Mouse (Mus musculus) frontal cortex, postnatal 14 days (tissue): ENCODE data around the gene Hyou1.
A peak's percentile ranks its signal among the peaks of the same experiment; 100 is the strongest.
"Not testable (repeated sequence)": the region's sequence is repeated elsewhere in the genome, so short reads cannot be mapped to it uniquely, and the experiment has no call there.

Experiments
- DNase-seq, 2 experiments: peaks; one replicate each; pipeline ENCODE4 v3.0.0; 2022; ENCODE audit warnings: low spot score in 2 of 2

Hyou1 gene

DNA sequence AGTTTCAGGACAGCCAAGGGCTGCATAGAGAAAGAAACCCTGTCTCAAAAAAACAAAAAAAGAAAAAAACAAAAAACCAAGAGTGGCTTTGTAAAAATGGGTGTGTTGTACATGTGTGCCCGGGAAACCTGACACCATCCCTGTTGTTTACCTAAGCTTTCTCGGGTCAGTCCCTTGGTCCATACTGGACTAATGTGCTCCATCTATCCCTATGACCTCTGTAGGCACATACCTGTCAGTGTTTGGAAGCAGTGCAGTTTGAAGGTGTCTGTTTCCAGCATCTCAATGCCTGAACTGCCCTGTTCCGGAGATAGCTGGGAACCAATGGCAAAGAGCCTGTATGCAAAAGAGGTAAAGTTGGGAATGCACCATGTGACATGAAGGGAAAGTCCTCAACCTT lies 25.7 kb downstream of the Hyou1 start:
- no peak for DNase-seq

DNA sequence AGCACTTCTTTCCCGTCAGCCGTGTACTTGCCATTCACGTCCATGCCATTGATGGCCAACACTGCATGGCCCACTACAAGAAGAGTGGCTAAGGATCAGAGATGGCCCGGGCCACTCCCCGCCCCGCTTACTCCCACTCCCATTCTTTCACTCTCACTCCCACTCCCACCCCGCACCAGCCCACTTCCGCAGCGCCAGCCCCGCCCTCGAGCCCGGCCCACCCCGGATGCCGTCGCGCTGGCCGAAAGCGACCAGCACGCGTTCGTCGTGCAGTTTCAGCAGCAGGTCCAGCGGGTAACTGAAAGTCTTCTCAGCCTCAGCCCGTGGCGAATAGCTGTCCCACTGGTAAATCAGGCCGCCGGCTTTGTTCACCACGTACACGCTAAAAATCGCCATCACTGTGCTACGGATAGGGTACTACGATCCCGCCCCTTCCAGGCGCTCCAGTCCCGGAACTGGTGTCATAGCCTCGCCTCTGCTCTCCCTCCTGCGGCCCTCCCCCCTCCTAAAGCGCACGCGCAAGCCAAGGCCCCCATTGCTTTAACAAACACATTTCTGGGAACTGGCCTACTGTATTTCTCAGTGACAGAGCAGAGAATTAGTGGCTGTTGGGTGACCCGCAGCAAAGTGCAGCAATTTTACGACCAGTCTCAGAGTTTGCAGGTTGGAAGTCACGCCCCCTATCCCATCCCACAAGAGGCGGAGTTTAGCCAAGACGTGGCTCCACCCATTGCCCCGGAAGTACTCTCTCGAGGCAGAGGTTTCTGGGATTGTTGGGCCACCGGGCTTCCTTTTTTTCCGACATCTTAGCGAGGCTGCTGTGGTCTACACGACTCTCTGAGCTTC lies 27.8 kb downstream of the Hyou1 start, which contains the start of the genes Rps25 and Trappc4:
Gene Rps25, plus strand, starts transcription at position 234 of the 846 bp plus-strand sequence.
Gene Trappc4, minus strand, starts transcription at position 695 of the 846 bp plus-strand sequence.
- DNase-seq: peak; percentile 88 to 89

DNA sequence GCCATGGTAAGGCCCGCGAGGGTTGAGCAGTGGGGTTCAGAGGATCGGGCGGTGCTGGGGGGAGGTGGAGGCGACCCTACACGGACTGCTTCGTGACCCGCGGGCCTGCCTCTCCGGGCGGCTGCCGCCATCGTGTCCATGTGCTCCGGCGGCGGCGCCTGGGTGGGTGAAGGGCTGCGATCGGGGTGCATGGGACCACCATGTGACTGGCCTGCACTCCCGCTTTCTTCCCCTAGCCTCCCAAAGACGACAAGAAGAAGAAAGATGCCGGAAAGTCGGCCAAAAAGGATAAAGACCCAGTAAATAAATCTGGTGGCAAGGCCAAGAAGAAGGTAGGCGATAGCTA lies 28.4 kb downstream of the Hyou1 start:
- no peak for DNase-seq

DNA sequence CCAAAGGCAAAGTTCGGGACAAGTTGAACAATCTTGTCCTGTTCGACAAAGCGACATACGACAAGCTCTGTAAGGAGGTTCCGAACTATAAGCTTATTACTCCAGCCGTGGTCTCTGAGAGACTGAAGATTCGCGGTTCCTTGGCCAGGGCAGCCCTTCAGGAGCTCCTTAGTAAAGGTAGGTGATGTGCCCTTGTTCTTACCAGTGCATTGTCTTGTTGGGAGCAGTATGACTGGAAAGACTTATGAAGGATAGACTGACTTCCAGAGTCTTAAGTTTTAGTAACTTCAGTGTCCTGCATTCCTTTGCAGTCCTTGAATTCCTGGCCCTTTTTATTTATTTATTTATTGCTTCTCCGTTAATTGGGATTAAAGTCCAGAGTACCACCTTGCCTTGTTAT lies 29.4 kb downstream of the Hyou1 start:
- DNase-seq: not testable (repeated sequence)

DNA sequence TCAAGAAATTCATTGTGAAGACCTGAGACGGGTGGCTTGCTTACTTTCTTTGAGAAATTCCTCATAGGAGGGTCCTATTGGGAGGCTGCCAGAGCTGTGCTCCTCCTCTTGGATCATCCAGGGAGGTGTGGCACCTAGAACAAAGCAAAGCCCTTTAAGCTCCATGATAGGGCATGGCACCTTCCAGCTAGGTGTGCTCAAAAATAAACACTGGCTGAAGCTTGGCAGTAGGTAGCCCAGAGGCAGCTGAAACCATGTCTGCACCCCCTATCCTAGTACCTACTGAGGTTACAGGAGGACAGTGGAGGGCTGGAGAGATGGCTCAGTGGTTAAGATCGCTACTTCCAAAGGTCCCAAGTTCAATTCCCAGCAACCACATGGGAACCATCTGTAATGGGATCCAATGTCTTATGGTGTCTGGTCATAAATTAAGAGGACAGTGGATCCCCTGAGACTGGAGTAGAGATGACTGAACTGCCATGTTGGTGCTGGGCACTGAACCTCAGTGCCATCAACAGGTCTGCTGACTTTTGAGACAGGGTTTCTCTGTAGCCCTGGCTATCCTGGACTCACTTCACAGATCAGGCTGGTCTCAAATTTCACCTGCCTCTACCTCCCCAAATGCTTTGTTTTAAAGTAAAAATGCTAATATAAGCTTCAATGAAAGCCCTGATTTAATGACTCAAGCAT lies 31.5 kb downstream of the Hyou1 start:
- DNase-seq: no peak

- no peak for DNase-seq
Observed at GRCm38 (mm10) chr9:44411601-44412130, 32.4 kb downstream of the Hyou1 start.

- no peak for DNase-seq
Observed at GRCm38 (mm10) chr9:44412306-44412705, 33.0 kb downstream of the Hyou1 start.

DNA sequence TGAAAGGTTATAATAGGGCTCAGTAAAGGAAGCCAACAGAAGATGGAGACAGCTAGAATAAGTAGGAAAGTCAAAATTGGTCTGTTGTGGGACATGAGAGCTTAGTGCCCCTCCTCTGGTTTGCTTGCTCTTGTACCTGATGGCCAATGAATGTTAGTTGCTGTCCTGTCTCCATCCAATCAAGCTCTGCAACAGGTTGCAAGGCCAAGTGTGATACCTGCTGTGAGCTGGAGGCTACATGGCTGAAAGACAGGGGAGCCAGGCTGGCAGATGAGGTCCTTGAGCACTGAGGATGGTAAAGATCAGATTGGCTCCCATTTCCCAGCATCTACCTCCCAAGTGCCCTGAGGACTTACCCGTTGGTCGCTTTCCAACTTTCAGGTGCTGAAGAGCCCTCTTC lies 33.5 kb downstream of the Hyou1 start:
- no peak for DNase-seq

DNA sequence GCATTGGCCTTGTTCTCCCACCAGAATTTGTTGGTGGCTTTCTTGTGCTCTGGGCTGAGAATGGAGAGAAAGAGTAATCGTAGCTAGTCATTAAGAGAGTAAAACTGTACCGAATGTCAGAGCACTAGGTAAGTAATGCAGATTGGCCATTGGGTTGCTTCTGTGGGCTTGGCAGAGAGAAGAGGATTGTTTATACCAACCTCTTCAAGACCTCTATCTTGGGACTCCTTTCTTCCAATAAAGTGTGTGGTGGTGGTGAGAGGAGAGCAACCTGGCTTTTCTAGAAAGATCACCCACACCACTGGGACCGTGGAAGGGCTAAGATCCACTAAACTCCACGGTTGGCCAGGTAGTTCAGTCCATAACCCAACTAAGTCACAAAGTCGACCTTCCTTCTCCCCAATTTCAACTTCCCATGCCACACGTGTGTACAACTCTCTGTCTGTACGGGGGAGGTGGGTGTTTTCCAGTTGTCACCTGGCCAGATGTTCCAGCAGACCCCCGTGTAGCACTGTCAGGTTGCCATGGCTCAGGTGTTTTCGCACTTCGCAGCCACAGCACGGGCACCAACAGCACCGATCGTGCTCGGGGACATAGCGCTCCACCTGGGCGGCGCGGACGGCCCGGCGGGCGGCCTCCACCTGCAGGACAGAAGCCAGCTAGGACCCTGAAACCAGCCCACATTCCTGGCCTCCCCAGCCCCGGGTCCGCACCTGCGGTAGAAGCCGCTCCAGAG lies 38.0 kb downstream of the Hyou1 start:
- DNase-seq: no peak

GRCm38 (mm10) chr9:44417892-44418363 lies 38.6 kb downstream of the Hyou1 start:
- peak; percentile 89 to 90 for DNase-seq

GRCm38 (mm10) chr9:44418519-44419385 lies 39.5 kb downstream of the Hyou1 start, which contains the start of gene Ccdc84:
Gene Ccdc84, minus strand, starts transcription at chr9:44418569.
- DNase-seq: no peak

DNA sequence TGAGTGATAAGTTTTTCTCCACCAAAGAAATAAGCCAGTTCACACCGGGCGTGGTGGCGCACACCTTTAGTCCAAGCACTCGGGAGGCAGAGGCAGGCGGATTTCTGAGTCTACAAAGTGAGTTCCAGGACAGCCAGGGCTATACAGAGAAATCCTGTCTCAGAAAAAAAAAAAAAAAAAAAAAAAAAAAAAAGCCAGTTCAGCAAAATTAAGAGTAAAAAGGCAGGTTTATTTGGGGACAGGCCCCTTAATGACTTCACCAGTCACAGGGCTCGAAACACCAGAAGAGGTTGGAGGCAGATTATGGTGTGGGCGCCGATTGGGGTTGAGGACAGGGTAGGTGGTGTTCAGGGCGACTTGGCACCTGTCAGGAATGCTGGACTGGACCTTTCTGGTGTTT lies 40.4 kb downstream of the Hyou1 start:
- DNase-seq: not testable (repeated sequence)

DNA sequence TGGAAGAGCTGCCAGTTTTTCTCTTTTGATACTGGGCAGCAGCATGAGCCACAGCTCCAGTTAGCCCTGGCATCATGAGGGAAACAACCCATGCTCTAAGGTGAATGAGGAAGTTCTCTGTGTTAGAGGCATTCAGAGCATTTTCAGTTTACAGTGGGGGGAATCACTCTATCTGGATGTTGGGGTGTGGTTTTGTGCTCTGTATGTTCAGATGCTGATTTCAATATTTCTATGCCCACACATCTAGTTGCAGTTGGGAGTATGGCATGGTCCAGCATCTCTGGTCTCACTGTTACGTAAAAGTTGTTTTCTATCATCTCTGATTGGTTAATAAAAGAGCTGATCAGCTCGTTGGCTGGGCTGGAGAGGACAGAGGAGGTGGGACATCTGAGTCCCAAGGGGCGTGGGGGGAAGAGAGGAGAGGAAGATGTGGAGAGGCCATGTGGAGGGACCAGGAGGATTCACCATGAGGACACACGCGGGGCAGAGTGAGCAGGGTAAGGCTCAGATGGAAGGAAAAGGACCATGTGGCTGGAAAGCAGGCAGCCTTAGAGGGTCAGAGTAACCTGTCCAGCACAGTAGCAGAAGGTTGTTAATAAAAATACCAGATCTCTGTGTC lies 41.1 kb downstream of the Hyou1 start:
- DNase-seq: no peak

DNA sequence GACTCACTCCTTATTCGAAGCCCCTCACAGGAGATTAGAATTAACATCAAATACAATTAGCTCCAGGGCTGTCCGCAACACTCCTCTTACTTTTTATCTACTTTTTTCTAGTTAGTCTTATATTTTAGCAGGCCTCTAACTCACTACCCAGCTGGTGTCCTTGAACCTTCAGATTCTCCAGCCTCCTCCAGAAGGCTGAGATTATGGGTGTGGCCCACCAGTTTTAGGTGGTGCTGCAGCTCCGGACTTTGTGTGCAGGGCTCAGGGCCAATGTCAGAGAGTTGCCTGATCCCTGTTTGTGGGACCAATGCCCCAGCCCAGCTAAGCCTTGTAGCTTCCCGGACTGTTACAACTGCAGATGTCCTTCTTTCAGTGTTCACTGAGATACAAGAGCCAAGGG lies 44.3 kb downstream of the Hyou1 start:
- no peak for DNase-seq

GRCm38 (mm10) chr9:44432577-44433185 lies 53.4 kb downstream of the Hyou1 start:
- DNase-seq: no peak

DNA sequence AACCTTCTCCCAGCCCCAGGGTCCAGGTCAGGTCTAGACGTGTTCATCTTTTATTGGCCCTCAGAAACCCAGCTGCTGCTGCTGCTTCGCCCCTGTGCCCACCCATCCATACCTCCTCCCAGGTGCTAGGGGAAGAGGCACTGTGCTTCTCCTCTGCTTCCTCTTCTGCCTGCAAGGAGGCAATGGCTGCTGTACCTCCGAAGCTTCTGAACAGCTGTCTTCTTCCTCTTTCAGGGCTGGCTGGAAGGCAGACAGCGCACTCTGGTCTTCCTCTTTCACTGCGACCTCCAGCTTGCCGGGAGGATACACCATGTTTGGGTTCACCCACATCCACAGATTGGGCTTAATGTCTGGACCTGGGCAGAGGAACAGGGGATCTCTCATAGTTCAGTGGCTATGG lies 56.5 kb downstream of the Hyou1 start:
- no peak for DNase-seq

- DNase-seq: no peak
Observed at GRCm38 (mm10) chr9:44440961-44441360, 61.7 kb downstream of the Hyou1 start, which contains the start of gene Foxr1. Gene Foxr1, minus strand, starts transcription at chr9:44441136.
